In genomic region chr6:144777356-144778035, GRCm38 (mm10) we compare ENCODE assay signal across 12 mouse cellular contexts.
"Had no signal": no experiment of that assay in that cellular context is flagged by ENCODE, and none has a peak within 500 bp of the region (broad histone marks: within the 10 kb centered on the region; RNA-seq: fewer than 3 reads in every experiment).

No protein-coding gene starts in this region.

- DNase-seq: lung, adult 18-20 months; lung, embryonic 14.5 days; lung, postnatal 10 days; lung, postnatal 4 days; midbrain, embryonic 14.5 days; right cerebral cortex, adult 18-20 months; right cerebral cortex, postnatal 25 days; right cerebral cortex, postnatal 4 days; spleen, adult 18-20 months; thymus, adult 18-20 months; thymus, postnatal 14 days; thymus, postnatal 36 days had no signal
